Mouse (Mus musculus) C2C12 (cell line): ENCODE measurements around the gene Nrd1. TPM values are rescaled to one million over a fixed set of nuclear protein-coding genes. Genes with fewer than 3 reads are reported as not detected.
A peak's percentile ranks its signal among the peaks of the same experiment; 100 is the strongest.

ENCODE experiments used
- H3K27me3 ChIP-seq: one replicate; pipeline ENCODE4 v1.6.1; 2011; ENCODE audit not compliant: control insufficient read depth, insufficient read depth, insufficient read length
- H3K36me3 ChIP-seq: one replicate; pipeline ENCODE4 v1.6.1; 2011; ENCODE audit not compliant: control insufficient read depth, insufficient read depth
- H3K4me3 ChIP-seq: one replicate; pipeline ENCODE4 v1.5.1; 2011; ENCODE audit warnings: mild to moderate bottlenecking, control low read depth; ENCODE audit not compliant: poor library complexity, insufficient read depth, severe bottlenecking
- H3K79me2 ChIP-seq: one replicate; pipeline ENCODE4 v1.6.1; 2011; ENCODE audit not compliant: control insufficient read depth, insufficient read depth
- H3K79me3 ChIP-seq: one replicate; pipeline ENCODE4 v1.6.1; 2011; ENCODE audit warnings: low read depth, control low read depth
- H3ac ChIP-seq: one replicate; pipeline ENCODE3; 2011; ENCODE audit warnings: low read depth; ENCODE audit not compliant: control insufficient read depth, insufficient read length
- CEBPB ChIP-seq: IDR thresholded peaks from one replicate; pipeline ENCODE4 v1.6.1; 2011; ENCODE audit warnings: low read depth, mild to moderate bottlenecking, control low read depth, moderate library complexity
- CTCF ChIP-seq: IDR thresholded peaks from one replicate; pipeline ENCODE4 v1.5.1; 2011; ENCODE audit not compliant: control insufficient read depth, insufficient read depth, insufficient read length
- FOSL1 ChIP-seq: IDR thresholded peaks from one replicate; pipeline ENCODE4 v1.8.0; 2011; ENCODE audit warnings: mild to moderate bottlenecking, low read length; ENCODE audit not compliant: poor library complexity, insufficient read depth, severe bottlenecking
- MAX ChIP-seq: IDR thresholded peaks from one replicate; pipeline ENCODE4 v1.6.1; 2011; ENCODE audit warnings: mild to moderate bottlenecking, control low read depth
- MYOD1 ChIP-seq: IDR thresholded peaks from one replicate; pipeline ENCODE4 v1.6.1; 2011; ENCODE audit warnings: low read depth; ENCODE audit not compliant: control insufficient read depth, insufficient read length
- MYOG ChIP-seq: IDR thresholded peaks from one replicate; pipeline ENCODE4 v1.6.1; 2011; ENCODE audit not compliant: control insufficient read depth, insufficient read length; ENCODE audit errors: extremely low read depth
- USF1 ChIP-seq: IDR thresholded peaks from one replicate; pipeline ENCODE4 v1.6.1; 2011; ENCODE audit warnings: low read depth, mild to moderate bottlenecking, control low read depth, moderate library complexity
- polyA plus RNA-seq: library from polyadenylated mRNA; unstranded; fragments of >200 nt; fragmentation: generic; extraction: Trizol; gene quantifications from one replicate; pipeline ENCODE4 v1.2.1, GENCODE M21; 2012; ENCODE audit warnings: missing spikeins

The Nrd1 gene
- polyA plus RNA-seq, 1 experiment: 30.7 TPM

GRCm38 (mm10) chr4:108990571-108990970 is 9.9 kb upstream of the Nrd1 start:
- Histone ChIP-seq H3ac (no peak overlapping the region), H3K79me3 (no peaks in the 10 kb centered on the region), H3K36me3 (no peaks in the 10 kb centered on the region), H3K27me3 (no peaks in the 10 kb centered on the region), H3K79me2 (no peaks in the 10 kb centered on the region), H3K4me3 (no peak overlapping the region)
- TF ChIP-seq MYOG: no peak
- TF ChIP-seq MYOD1: no peak
- no peak for TF ChIP-seq CEBPB
- no peak for TF ChIP-seq MAX
- no peak for TF ChIP-seq CTCF
- TF ChIP-seq USF1: no peak
- TF ChIP-seq FOSL1: no peak

GRCm38 (mm10) chr4:108991811-108992210 is 8.6 kb upstream of the Nrd1 start:
- H3ac ChIP-seq: no peak overlapping the region
- no peak for TF ChIP-seq CEBPB
- TF ChIP-seq MAX: no peak
- no peak for TF ChIP-seq MYOD1
- no peaks in the 10 kb centered on the region for H3K79me2 ChIP-seq
- H3K36me3 ChIP-seq: no peaks in the 10 kb centered on the region
- H3K79me3 ChIP-seq: no peaks in the 10 kb centered on the region
- H3K4me3 ChIP-seq: no peak overlapping the region
- H3K27me3 ChIP-seq: no peaks in the 10 kb centered on the region

GRCm38 (mm10) chr4:108992978-108993377 is 7.5 kb upstream of the Nrd1 start:
- no peak for TF ChIP-seq MYOD1
- TF ChIP-seq CEBPB: no peak
- H3K36me3 ChIP-seq: no peaks in the 10 kb centered on the region
- H3ac ChIP-seq: no peak overlapping the region
- no peaks in the 10 kb centered on the region for H3K79me3 ChIP-seq
- H3K27me3 ChIP-seq: no peaks in the 10 kb centered on the region
- no peaks in the 10 kb centered on the region for H3K79me2 ChIP-seq
- H3K4me3 ChIP-seq: no peak overlapping the region

- no peak for TF ChIP-seq CEBPB
- no peak for TF ChIP-seq MYOD1
- TF ChIP-seq USF1: no peak
- no peak for TF ChIP-seq MAX
- no peak for TF ChIP-seq FOSL1
- no peak for TF ChIP-seq MYOG
- TF ChIP-seq CTCF: no peak
- peak overlapping the region; percentile 95 for H3ac ChIP-seq
- H3K36me3 ChIP-seq: peaks cover 17% of the 10 kb centered on the region
- H3K27me3 ChIP-seq: no peaks in the 10 kb centered on the region
- peaks cover 41% of the 10 kb centered on the region for H3K79me3 ChIP-seq
- peak overlapping the region; percentile 74 for H3K4me3 ChIP-seq
- H3K79me2 ChIP-seq: peaks cover 54% of the 10 kb centered on the region
Observed at GRCm38 (mm10) chr4:109000961-109001360, 506 bp downstream of the Nrd1 start.

GRCm38 (mm10) chr4:109008046-109008445 is 7.6 kb downstream of the Nrd1 start:
- no peak overlapping the region for H3ac ChIP-seq
- H3K4me3 ChIP-seq: no peak overlapping the region
- H3K79me2 ChIP-seq: peaks cover 79% of the 10 kb centered on the region
- no peaks in the 10 kb centered on the region for H3K27me3 ChIP-seq
- TF ChIP-seq FOSL1 (no peak), CTCF (no peak), USF1 (no peak), MYOD1 (no peak), CEBPB (no peak), MAX (no peak), MYOG (no peak)
- H3K79me3 ChIP-seq: peaks cover 43% of the 10 kb centered on the region
- H3K36me3 ChIP-seq: peaks cover 17% of the 10 kb centered on the region

- peaks cover 29% of the 10 kb centered on the region for H3K36me3 ChIP-seq
- no peaks in the 10 kb centered on the region for H3K27me3 ChIP-seq
- H3K79me2 ChIP-seq: peaks cover 27% of the 10 kb centered on the region
- no peak overlapping the region for H3K4me3 ChIP-seq
- H3ac ChIP-seq: no peak overlapping the region
- H3K79me3 ChIP-seq: peaks cover 16% of the 10 kb centered on the region
- TF ChIP-seq CTCF (no peak), MYOG (no peak), MAX (no peak), MYOD1 (no peak)
Observed at GRCm38 (mm10) chr4:109014091-109014490, 13.6 kb downstream of the Nrd1 start.
